Mouse (Mus musculus) myocyte (in vitro differentiated cells): ENCODE results near the gene Pnpla1.

Source experiments
- MYOD1 ChIP-seq, 3 experiments: IDR thresholded peaks; one replicate each; pipeline ENCODE4 v1.6.1; 2011; ENCODE audit warnings: control low read depth in 2 of 3, low read depth in 2 of 3, mild to moderate bottlenecking in 2 of 3, moderate library complexity in 1 of 3; ENCODE audit not compliant: insufficient read length in 2 of 3, control insufficient read depth in 1 of 3
- POLR2A ChIP-seq: IDR thresholded peaks from one replicate; pipeline ENCODE4 v1.6.1; 2011; ENCODE audit warnings: low read depth, mild to moderate bottlenecking, control low read depth, moderate library complexity; ENCODE audit not compliant: insufficient read length
- POLR2AphosphoS2 ChIP-seq: IDR thresholded peaks from one replicate; pipeline ENCODE4 v1.6.1; 2011; ENCODE audit warnings: low read depth, control low read depth; ENCODE audit not compliant: insufficient read length
- REST ChIP-seq: IDR thresholded peaks from one replicate; pipeline ENCODE4 v1.6.1; 2011; ENCODE audit warnings: mild to moderate bottlenecking, control low read depth, moderate library complexity; ENCODE audit not compliant: insufficient read depth, insufficient read length
- TCF3 ChIP-seq: IDR thresholded peaks from one replicate; pipeline ENCODE4 v1.6.1; 2011; ENCODE audit warnings: low read depth, control low read depth; ENCODE audit not compliant: insufficient read length
- USF1 ChIP-seq: IDR thresholded peaks from one replicate; pipeline ENCODE4 v1.6.1; 2011; ENCODE audit warnings: low read depth, mild to moderate bottlenecking, control low read depth, moderate library complexity

DNA sequence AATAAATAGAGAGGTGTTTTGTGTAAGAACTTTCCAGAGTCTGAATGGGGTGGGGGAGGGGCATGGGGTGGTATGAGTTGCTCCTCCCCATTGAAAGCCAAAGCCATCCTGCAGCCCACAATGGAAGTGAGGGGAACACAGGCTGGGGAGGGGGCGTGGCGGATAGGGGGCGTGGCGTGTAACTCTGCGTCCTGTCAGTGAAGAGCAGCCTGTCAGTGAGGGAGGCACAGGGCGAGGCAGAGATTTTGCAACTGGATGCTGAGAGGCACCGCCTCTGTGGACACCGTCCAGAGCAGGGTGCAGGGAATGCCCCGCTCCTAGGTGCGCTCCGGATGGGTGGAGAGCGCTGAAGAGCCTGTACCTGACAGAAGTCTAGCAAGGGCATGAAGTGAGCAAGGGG lies at the start of gene Pnpla1:
- TF ChIP-seq USF1 (no peak), POLR2A (no peak), POLR2AphosphoS2 (no peak), REST (no peak), TCF3 (no peak), MYOD1 (IDR thresholded peaks at IDR 0.05; ENCODE audit: control insufficient read depth in 1 of 3, insufficient read length in 2 of 3, low read depth in 2 of 3) (no peak)
